Mouse (Mus musculus): ENCODE data around the gene Ptk6. TPM values are rescaled to one million over a fixed set of nuclear protein-coding genes. Genes with fewer than 3 reads are reported as not detected.

Ptk6 gene
- polyA plus RNA-seq (2012; rRNA removed): 0.12 and 0.16 TPM in 2 replicates

GRCm38 (mm10) chr2:181202422-181202821 lies at the start of gene Ptk6:
TSS of gene Ptk6 (minus strand) at chr2:181202789.
- Histone ChIP-seq H3K36me3 (ENCODE audit: control insufficient read depth, insufficient read depth, low read length) (no peaks in the 10 kb centered on the region), H3K27me3 (replicated peaks; ENCODE audit: control insufficient read depth, insufficient read depth, low read length) (no peaks in the 10 kb centered on the region), H3K4me1 (ENCODE audit: control insufficient read depth, insufficient read depth, low read length) (no peaks in the 10 kb centered on the region), H3K4me3 (ENCODE audit: insufficient read depth, low read depth, low read length) (no peak within 1 kb of the TSS), H3K27ac (ENCODE audit: insufficient read depth, low read depth, low read length) (no peak within 1 kb of the TSS)
- no peak for DNase-seq
- 92% methylated on average over 3 of the region's 3 CpGs for WGBS
- no peak for TF ChIP-seq CTCF (conservative IDR thresholded peaks at IDR 0.05; ENCODE audit: insufficient read depth, insufficient read length, low read depth, low read length)
- no peak for TF ChIP-seq POLR2A (IDR thresholded peaks at IDR 0.05; ENCODE audit: low read depth, low read length)

- no peaks in the 10 kb centered on the region; the same call in 1 of the 2 replicates for H3K36me3 ChIP-seq (ENCODE audit: control insufficient read depth, insufficient read depth, low read length)
- H3K27me3 ChIP-seq (replicated peaks; ENCODE audit: control insufficient read depth, insufficient read depth, low read length): no peaks in the 10 kb centered on the region
- DNase-seq: peak; percentile 37
- TF ChIP-seq CTCF (conservative IDR thresholded peaks at IDR 0.05; ENCODE audit: insufficient read depth, insufficient read length, low read depth, low read length): no peak
- no peak for TF ChIP-seq POLR2A (IDR thresholded peaks at IDR 0.05; ENCODE audit: low read depth, low read length)
- 74% methylated on average over 1 of the region's 1 CpGs for WGBS
- H3K27ac ChIP-seq (ENCODE audit: insufficient read depth, low read depth, low read length): no peak overlapping the region
- H3K4me1 ChIP-seq (ENCODE audit: control insufficient read depth, insufficient read depth, low read length): no peaks in the 10 kb centered on the region
- no peak overlapping the region for H3K4me3 ChIP-seq (ENCODE audit: insufficient read depth, low read depth, low read length)
These were observed 49.3 kb upstream of the Ptk6 start for GRCm38 (mm10) chr2:181251841-181252240.

- H3K4me1 ChIP-seq (ENCODE audit: control insufficient read depth, insufficient read depth, low read length): 0 out of 2 replicates have a peak, but pooled peaks cover under 1% of the 10 kb centered on the region
- no peak for DNase-seq
- H3K27ac ChIP-seq (ENCODE audit: insufficient read depth, low read depth, low read length): no peak overlapping the region
- TF ChIP-seq POLR2A (IDR thresholded peaks at IDR 0.05; ENCODE audit: low read depth, low read length) (no peak), CTCF (conservative IDR thresholded peaks at IDR 0.05; ENCODE audit: insufficient read depth, insufficient read length, low read depth, low read length) (no peak)
- no peaks in the 10 kb centered on the region for H3K27me3 ChIP-seq (replicated peaks; ENCODE audit: control insufficient read depth, insufficient read depth, low read length)
- no peak overlapping the region for H3K4me3 ChIP-seq (ENCODE audit: insufficient read depth, low read depth, low read length)
- H3K36me3 ChIP-seq (ENCODE audit: control insufficient read depth, insufficient read depth, low read length): no peaks in the 10 kb centered on the region
- 70% methylated on average over 10 of the region's 10 CpGs for WGBS
These were observed 46.6 kb upstream of the Ptk6 start for GRCm38 (mm10) chr2:181249217-181249616.

- WGBS: 35% methylated on average over 2 of the region's 2 CpGs
- H3K4me1 ChIP-seq (ENCODE audit: control insufficient read depth, insufficient read depth, low read length): 0 out of 2 replicates have a peak, but pooled peaks cover 2% of the 10 kb centered on the region
- no peak overlapping the region for H3K27ac ChIP-seq (ENCODE audit: insufficient read depth, low read depth, low read length)
- peak; percentile 47 for DNase-seq
- no peak for TF ChIP-seq POLR2A (IDR thresholded peaks at IDR 0.05; ENCODE audit: low read depth, low read length)
- no peak for TF ChIP-seq CTCF (conservative IDR thresholded peaks at IDR 0.05; ENCODE audit: insufficient read depth, insufficient read length, low read depth, low read length)
- H3K36me3 ChIP-seq (ENCODE audit: control insufficient read depth, insufficient read depth, low read length): no peaks in the 10 kb centered on the region
- no peaks in the 10 kb centered on the region for H3K27me3 ChIP-seq (replicated peaks; ENCODE audit: control insufficient read depth, insufficient read depth, low read length)
- no peak overlapping the region for H3K4me3 ChIP-seq (ENCODE audit: insufficient read depth, low read depth, low read length)
These were observed 42.4 kb upstream of the Ptk6 start for GRCm38 (mm10) chr2:181245031-181245430.

- Histone ChIP-seq H3K27ac (ENCODE audit: insufficient read depth, low read depth, low read length) (0 out of 2 replicates have a peak overlapping the region, but pooled peaks have one; percentile 43), H3K4me1 (ENCODE audit: control insufficient read depth, insufficient read depth, low read length) (0 out of 2 replicates have a peak, but pooled peaks cover 2% of the 10 kb centered on the region), H3K4me3 (ENCODE audit: insufficient read depth, low read depth, low read length) (no peak overlapping the region; the same call in 1 of the 2 replicates), H3K36me3 (ENCODE audit: control insufficient read depth, insufficient read depth, low read length) (no peaks in the 10 kb centered on the region), H3K27me3 (replicated peaks; ENCODE audit: control insufficient read depth, insufficient read depth, low read length) (no peaks in the 10 kb centered on the region)
- TF ChIP-seq POLR2A (IDR thresholded peaks at IDR 0.05; ENCODE audit: low read depth, low read length) (no peak), CTCF (conservative IDR thresholded peaks at IDR 0.05; ENCODE audit: insufficient read depth, insufficient read length, low read depth, low read length) (no peak)
- 45% methylated on average over 9 of the region's 11 CpGs for WGBS
- peak; percentile 65 for DNase-seq
These were observed 41.3 kb upstream of the Ptk6 start for GRCm38 (mm10) chr2:181243706-181244394.

GRCm38 (mm10) chr2:181242314-181242665 lies 39.7 kb upstream of the Ptk6 start:
- no peak for DNase-seq
- Histone ChIP-seq H3K27me3 (replicated peaks; ENCODE audit: control insufficient read depth, insufficient read depth, low read length) (no peaks in the 10 kb centered on the region), H3K4me1 (ENCODE audit: control insufficient read depth, insufficient read depth, low read length) (0 out of 2 replicates have a peak, but pooled peaks cover 2% of the 10 kb centered on the region), H3K4me3 (ENCODE audit: insufficient read depth, low read depth, low read length) (no peak overlapping the region), H3K36me3 (ENCODE audit: control insufficient read depth, insufficient read depth, low read length) (no peaks in the 10 kb centered on the region), H3K27ac (ENCODE audit: insufficient read depth, low read depth, low read length) (no peak overlapping the region)
- TF ChIP-seq CTCF (conservative IDR thresholded peaks at IDR 0.05; ENCODE audit: insufficient read depth, insufficient read length, low read depth, low read length) (no peak), POLR2A (IDR thresholded peaks at IDR 0.05; ENCODE audit: low read depth, low read length) (no peak)
- 47% methylated on average over 3 of the region's 3 CpGs for WGBS

GRCm38 (mm10) chr2:181241602-181242313 lies 39.2 kb upstream of the Ptk6 start, which contains the start of gene Helz2:
TSS of gene Helz2 (minus strand) at chr2:181242027.
- DNase-seq: peak; percentile 70
- no peaks in the 10 kb centered on the region for H3K36me3 ChIP-seq (ENCODE audit: control insufficient read depth, insufficient read depth, low read length)
- H3K27ac ChIP-seq (ENCODE audit: insufficient read depth, low read depth, low read length): peak within 1 kb of the TSS; percentile 2; the same call in 1 of the 2 replicates
- peak; percentile 9 for TF ChIP-seq POLR2A (IDR thresholded peaks at IDR 0.05; ENCODE audit: low read depth, low read length)
- no peak for TF ChIP-seq CTCF (conservative IDR thresholded peaks at IDR 0.05; ENCODE audit: insufficient read depth, insufficient read length, low read depth, low read length)
- H3K4me3 ChIP-seq (ENCODE audit: insufficient read depth, low read depth, low read length): peak within 1 kb of the TSS; percentile 59
- H3K4me1 ChIP-seq (ENCODE audit: control insufficient read depth, insufficient read depth, low read length): 0 out of 2 replicates have a peak, but pooled peaks cover 2% of the 10 kb centered on the region
- no peaks in the 10 kb centered on the region for H3K27me3 ChIP-seq (replicated peaks; ENCODE audit: control insufficient read depth, insufficient read depth, low read length)
- 2% methylated on average over 16 of the region's 16 CpGs for WGBS
